Mouse (Mus musculus): Measurements from ENCODE around the gene Ubr2. TPM values are rescaled to one million over a fixed set of nuclear protein-coding genes. Genes with fewer than 3 reads are reported as not detected.

Ubr2 gene
- polyA plus RNA-seq, 1 experiment = 18.1 TPM

DNA sequence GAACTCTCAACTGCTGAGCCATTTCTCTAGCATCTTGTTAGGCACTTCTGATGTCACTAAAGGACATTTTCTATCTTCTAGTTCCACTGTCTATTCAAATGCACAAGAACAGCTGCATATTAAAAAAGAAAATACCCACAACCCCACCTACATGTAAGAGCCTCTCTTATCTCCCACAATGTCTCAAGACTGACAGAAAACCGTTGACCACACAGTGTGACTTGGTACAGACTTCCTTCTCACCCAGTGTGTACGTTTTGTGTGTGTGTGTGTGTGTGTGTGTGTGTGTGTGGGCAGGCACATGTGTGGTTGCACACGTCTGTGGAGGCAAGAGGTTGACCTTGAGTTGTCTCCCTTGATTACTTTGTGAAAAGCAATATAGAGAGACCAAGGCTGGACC, 48.2 kb downstream of the Ubr2 start:
- H3K79me2 ChIP-seq (ENCODE audit: control insufficient read depth, insufficient read depth) = no peaks in the 10 kb centered on the region
- TF ChIP-seq CEBPB (IDR thresholded peaks at IDR 0.05; ENCODE audit: low read depth) = no peak
- TF ChIP-seq MYOD1 (IDR thresholded peaks at IDR 0.05; ENCODE audit: control insufficient read depth, insufficient read length, low read depth) = no peak
- no peak for TF ChIP-seq FOSL1 (IDR thresholded peaks at IDR 0.05; ENCODE audit: insufficient read depth, low read length, poor library complexity, severe bottlenecking)
- TF ChIP-seq CTCF (IDR thresholded peaks at IDR 0.05; ENCODE audit: control insufficient read depth, insufficient read depth, insufficient read length) = no peak
- H3K36me3 ChIP-seq (ENCODE audit: control insufficient read depth, insufficient read depth) = peaks cover 98% of the 10 kb centered on the region

DNA sequence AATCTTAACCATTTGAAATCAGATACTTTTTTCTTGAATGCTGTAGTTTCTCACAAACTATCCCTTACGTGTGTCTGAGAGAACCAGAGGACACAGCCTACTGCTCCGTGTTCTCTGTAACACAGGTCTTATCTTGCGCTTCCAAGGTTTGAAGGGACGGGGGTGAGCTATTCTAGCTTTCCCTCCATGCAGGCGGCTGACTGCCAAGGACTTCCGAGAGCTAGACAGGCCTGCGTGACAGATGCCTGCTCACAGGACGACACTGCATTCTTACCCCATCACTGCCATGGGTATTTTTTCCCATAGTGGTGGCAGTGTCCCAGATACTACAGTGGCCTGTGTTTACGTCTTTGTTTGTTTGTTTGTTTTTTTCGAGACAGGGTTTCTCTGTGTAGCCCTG, 50.1 kb downstream of the Ubr2 start:
- H3K79me3 ChIP-seq (ENCODE audit: low read depth) = no peaks in the 10 kb centered on the region
- no peak for TF ChIP-seq CEBPB (IDR thresholded peaks at IDR 0.05; ENCODE audit: low read depth)
- no peak for TF ChIP-seq USF1 (IDR thresholded peaks at IDR 0.05; ENCODE audit: low read depth)
- TF ChIP-seq MYOD1 (IDR thresholded peaks at IDR 0.05; ENCODE audit: control insufficient read depth, insufficient read length, low read depth) = no peak
- no peak for TF ChIP-seq CTCF (IDR thresholded peaks at IDR 0.05; ENCODE audit: control insufficient read depth, insufficient read depth, insufficient read length)
- TF ChIP-seq FOSL1 (IDR thresholded peaks at IDR 0.05; ENCODE audit: insufficient read depth, low read length, poor library complexity, severe bottlenecking) = no peak
- TF ChIP-seq MAX (IDR thresholded peaks at IDR 0.05) = no peak
- no peak for TF ChIP-seq MYOG (IDR thresholded peaks at IDR 0.05; ENCODE audit: control insufficient read depth, extremely low read depth, insufficient read length)
- no peak overlapping the region for H3ac ChIP-seq (ENCODE audit: control insufficient read depth, insufficient read length, low read depth)
- H3K4me3 ChIP-seq (ENCODE audit: insufficient read depth, poor library complexity, severe bottlenecking) = no peak overlapping the region
- no peaks in the 10 kb centered on the region for H3K27me3 ChIP-seq (ENCODE audit: control insufficient read depth, insufficient read depth, insufficient read length)
- peaks cover 100% of the 10 kb centered on the region for H3K36me3 ChIP-seq (ENCODE audit: control insufficient read depth, insufficient read depth)
- no peaks in the 10 kb centered on the region for H3K79me2 ChIP-seq (ENCODE audit: control insufficient read depth, insufficient read depth)

More for the DNA sequence above, 48.2 kb downstream of the Ubr2 start:
- no peak overlapping the region for H3ac ChIP-seq (ENCODE audit: control insufficient read depth, insufficient read length, low read depth)
- H3K27me3 ChIP-seq (ENCODE audit: control insufficient read depth, insufficient read depth, insufficient read length) = no peaks in the 10 kb centered on the region
- no peaks in the 10 kb centered on the region for H3K79me3 ChIP-seq (ENCODE audit: low read depth)
- no peak overlapping the region for H3K4me3 ChIP-seq (ENCODE audit: insufficient read depth, poor library complexity, severe bottlenecking)

DNA sequence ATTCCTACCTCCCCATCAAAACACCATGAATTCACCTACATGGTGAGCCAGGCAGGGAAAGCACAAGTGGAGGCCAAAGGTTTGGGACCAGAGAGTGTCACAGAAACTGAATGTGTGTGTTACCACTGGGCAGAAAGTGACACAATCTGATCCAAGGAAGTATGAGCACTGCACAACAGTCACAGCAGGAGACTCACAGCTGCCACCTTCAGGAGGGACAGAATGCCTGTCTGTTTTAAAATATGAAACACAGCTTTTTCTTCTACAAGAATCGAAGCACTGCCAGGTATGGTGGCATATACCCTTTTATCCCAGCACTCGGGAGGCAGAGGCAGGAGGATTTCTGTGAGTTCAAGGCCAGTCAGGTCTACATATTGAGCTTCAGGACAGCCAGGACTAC, 52.3 kb downstream of the Ubr2 start:
- TF ChIP-seq MYOD1 (IDR thresholded peaks at IDR 0.05; ENCODE audit: control insufficient read depth, insufficient read length, low read depth) (no peak), FOSL1 (IDR thresholded peaks at IDR 0.05; ENCODE audit: insufficient read depth, low read length, poor library complexity, severe bottlenecking) (no peak), MAX (IDR thresholded peaks at IDR 0.05) (no peak), USF1 (IDR thresholded peaks at IDR 0.05; ENCODE audit: low read depth) (no peak), MYOG (IDR thresholded peaks at IDR 0.05; ENCODE audit: control insufficient read depth, extremely low read depth, insufficient read length) (no peak), CEBPB (IDR thresholded peaks at IDR 0.05; ENCODE audit: low read depth) (no peak), CTCF (IDR thresholded peaks at IDR 0.05; ENCODE audit: control insufficient read depth, insufficient read depth, insufficient read length) (no peak)
- H3K79me3 ChIP-seq (ENCODE audit: low read depth) = no peaks in the 10 kb centered on the region
- H3K27me3 ChIP-seq (ENCODE audit: control insufficient read depth, insufficient read depth, insufficient read length) = no peaks in the 10 kb centered on the region
- H3K4me3 ChIP-seq (ENCODE audit: insufficient read depth, poor library complexity, severe bottlenecking) = no peak overlapping the region
- peaks cover 100% of the 10 kb centered on the region for H3K36me3 ChIP-seq (ENCODE audit: control insufficient read depth, insufficient read depth)
- H3ac ChIP-seq (ENCODE audit: control insufficient read depth, insufficient read length, low read depth) = no peak overlapping the region
- H3K79me2 ChIP-seq (ENCODE audit: control insufficient read depth, insufficient read depth) = no peaks in the 10 kb centered on the region

DNA sequence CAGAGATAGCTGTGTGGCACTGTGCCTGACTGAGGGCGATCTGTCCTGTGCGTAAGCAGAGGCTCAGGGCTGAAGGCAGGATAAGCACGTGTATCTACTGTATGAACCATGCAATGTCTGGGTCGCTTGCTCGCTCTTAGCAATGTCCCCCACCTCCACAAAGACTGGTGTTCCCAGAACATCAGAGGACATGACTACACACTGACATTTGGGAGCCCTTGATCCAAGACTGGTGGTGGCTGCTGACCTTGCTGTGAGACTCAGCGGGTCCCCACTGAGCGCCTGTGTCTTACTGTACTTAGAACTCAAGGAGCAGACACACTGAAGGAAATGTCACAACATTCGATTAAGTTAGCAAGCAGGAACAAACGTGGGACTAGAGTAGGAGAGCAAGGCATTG, 64.1 kb downstream of the Ubr2 start:
- no peaks in the 10 kb centered on the region for H3K79me2 ChIP-seq (ENCODE audit: control insufficient read depth, insufficient read depth)
- no peak overlapping the region for H3K4me3 ChIP-seq (ENCODE audit: insufficient read depth, poor library complexity, severe bottlenecking)
- no peaks in the 10 kb centered on the region for H3K27me3 ChIP-seq (ENCODE audit: control insufficient read depth, insufficient read depth, insufficient read length)
- no peaks in the 10 kb centered on the region for H3K79me3 ChIP-seq (ENCODE audit: low read depth)
- TF ChIP-seq MYOD1 (IDR thresholded peaks at IDR 0.05; ENCODE audit: control insufficient read depth, insufficient read length, low read depth) (no peak), CEBPB (IDR thresholded peaks at IDR 0.05; ENCODE audit: low read depth) (no peak), MAX (IDR thresholded peaks at IDR 0.05) (no peak), USF1 (IDR thresholded peaks at IDR 0.05; ENCODE audit: low read depth) (no peak), FOSL1 (IDR thresholded peaks at IDR 0.05; ENCODE audit: insufficient read depth, low read length, poor library complexity, severe bottlenecking) (no peak), MYOG (IDR thresholded peaks at IDR 0.05; ENCODE audit: control insufficient read depth, extremely low read depth, insufficient read length) (no peak), CTCF (IDR thresholded peaks at IDR 0.05; ENCODE audit: control insufficient read depth, insufficient read depth, insufficient read length) (no peak)
- H3K36me3 ChIP-seq (ENCODE audit: control insufficient read depth, insufficient read depth) = peaks cover 74% of the 10 kb centered on the region
- no peak overlapping the region for H3ac ChIP-seq (ENCODE audit: control insufficient read depth, insufficient read length, low read depth)

DNA sequence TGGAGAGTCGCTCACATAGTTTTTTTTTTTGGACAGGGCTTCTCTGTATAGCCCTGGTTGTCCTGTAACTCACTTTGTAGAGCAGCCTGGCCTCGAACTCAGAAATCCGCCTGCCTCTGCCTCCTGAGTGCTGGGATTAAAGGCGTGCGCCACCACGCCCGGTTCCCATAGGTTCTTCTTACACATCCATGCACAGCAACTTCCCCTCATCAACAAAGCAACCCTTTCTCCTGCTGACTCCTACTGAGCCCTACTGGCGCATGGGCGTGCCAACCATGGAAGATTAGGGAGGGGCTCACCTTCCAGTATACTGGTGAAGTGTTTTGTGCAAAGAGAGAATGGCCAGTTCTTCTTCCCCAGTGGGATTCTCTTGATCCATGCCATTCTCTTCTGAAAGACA, 67.9 kb downstream of the Ubr2 start:
- no peak for TF ChIP-seq CTCF (IDR thresholded peaks at IDR 0.05; ENCODE audit: control insufficient read depth, insufficient read depth, insufficient read length)
- no peak for TF ChIP-seq MYOD1 (IDR thresholded peaks at IDR 0.05; ENCODE audit: control insufficient read depth, insufficient read length, low read depth)
- TF ChIP-seq MYOG (IDR thresholded peaks at IDR 0.05; ENCODE audit: control insufficient read depth, extremely low read depth, insufficient read length) = no peak
- no peak for TF ChIP-seq MAX (IDR thresholded peaks at IDR 0.05)
- no peak overlapping the region for H3K4me3 ChIP-seq (ENCODE audit: insufficient read depth, poor library complexity, severe bottlenecking)
- peaks cover 88% of the 10 kb centered on the region for H3K36me3 ChIP-seq (ENCODE audit: control insufficient read depth, insufficient read depth)

DNA sequence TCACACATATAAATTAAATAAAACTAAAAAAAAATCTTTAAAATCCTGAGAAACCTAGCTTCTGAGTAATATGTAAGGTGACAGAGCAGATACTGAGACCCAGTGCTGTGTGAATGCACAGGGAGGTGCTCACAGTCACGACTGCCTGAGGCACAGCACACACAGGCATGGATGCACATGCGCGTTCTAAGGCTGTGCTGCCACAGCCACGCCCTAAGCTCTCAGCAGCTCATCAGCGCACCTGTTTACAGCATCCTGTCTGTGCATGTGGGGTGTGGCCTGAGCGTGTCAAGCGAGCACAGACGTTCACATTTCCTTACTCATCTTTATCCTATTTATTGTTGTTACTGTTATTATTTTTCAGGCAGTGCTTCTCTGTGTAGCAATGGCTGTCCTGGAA, 69.9 kb downstream of the Ubr2 start:
- Histone ChIP-seq H3ac (ENCODE audit: control insufficient read depth, insufficient read length, low read depth) (no peak overlapping the region), H3K36me3 (ENCODE audit: control insufficient read depth, insufficient read depth) (peaks cover 84% of the 10 kb centered on the region), H3K79me2 (ENCODE audit: control insufficient read depth, insufficient read depth) (no peaks in the 10 kb centered on the region), H3K79me3 (ENCODE audit: low read depth) (no peaks in the 10 kb centered on the region), H3K27me3 (ENCODE audit: control insufficient read depth, insufficient read depth, insufficient read length) (no peaks in the 10 kb centered on the region), H3K4me3 (ENCODE audit: insufficient read depth, poor library complexity, severe bottlenecking) (no peak overlapping the region)
- TF ChIP-seq FOSL1 (IDR thresholded peaks at IDR 0.05; ENCODE audit: insufficient read depth, low read length, poor library complexity, severe bottlenecking) = no peak
- no peak for TF ChIP-seq USF1 (IDR thresholded peaks at IDR 0.05; ENCODE audit: low read depth)
- TF ChIP-seq MYOD1 (IDR thresholded peaks at IDR 0.05; ENCODE audit: control insufficient read depth, insufficient read length, low read depth) = no peak
- no peak for TF ChIP-seq CTCF (IDR thresholded peaks at IDR 0.05; ENCODE audit: control insufficient read depth, insufficient read depth, insufficient read length)
- TF ChIP-seq MAX (IDR thresholded peaks at IDR 0.05) = no peak
- no peak for TF ChIP-seq MYOG (IDR thresholded peaks at IDR 0.05; ENCODE audit: control insufficient read depth, extremely low read depth, insufficient read length)
- TF ChIP-seq CEBPB (IDR thresholded peaks at IDR 0.05; ENCODE audit: low read depth) = no peak

More for the DNA sequence above, 67.9 kb downstream of the Ubr2 start:
- H3ac ChIP-seq (ENCODE audit: control insufficient read depth, insufficient read length, low read depth) = no peak overlapping the region
- H3K27me3 ChIP-seq (ENCODE audit: control insufficient read depth, insufficient read depth, insufficient read length) = no peaks in the 10 kb centered on the region
- no peaks in the 10 kb centered on the region for H3K79me2 ChIP-seq (ENCODE audit: control insufficient read depth, insufficient read depth)
- H3K79me3 ChIP-seq (ENCODE audit: low read depth) = no peaks in the 10 kb centered on the region
